Comparison of ENCODE assay signal across 8 mouse cellular contexts in the genomic region with DNA sequence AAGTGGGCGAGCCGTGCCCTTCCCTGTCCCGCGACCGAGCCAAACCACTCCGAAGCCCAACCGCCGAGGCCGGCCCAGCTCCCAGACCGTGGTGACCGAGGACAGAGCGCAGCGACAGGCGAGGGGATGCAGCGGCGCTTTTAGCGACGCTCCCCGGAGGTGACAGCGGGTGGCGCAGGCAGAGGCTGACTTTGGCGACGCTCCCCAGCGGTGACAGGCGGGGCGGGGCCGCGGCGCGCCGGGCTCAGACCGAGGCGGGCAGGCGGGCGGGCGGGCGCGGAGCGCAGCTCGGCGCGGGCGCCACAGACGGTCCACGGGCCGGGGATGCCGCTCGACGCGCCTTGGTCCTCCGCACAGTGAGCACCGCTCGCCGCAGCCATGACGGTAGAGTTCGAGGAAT. TPM values are rescaled to one million over a fixed set of nuclear protein-coding genes. Genes with fewer than 3 reads are reported as not detected.
A peak's percentile ranks its signal among the peaks of the same experiment; 100 is the strongest.
DNase-seq lines count a peak whose midpoint lies in the region; ATAC-seq and TF ChIP-seq lines count a peak whose summit lies in the region.

No protein-coding gene starts in this region.

- DNase-seq in kidney, postnatal 36 days: peak; percentile 80 to 93
- peak; percentile 94 for DNase-seq in lung, embryonic 14.5 days
- DNase-seq in thymus, adult 18-20 months: peak; percentile 64 to 74

- H3K4me2 ChIP-seq in heart, embryonic 16.5 days (ENCODE audit: low read depth, low read length): peak overlapping the region; percentile 93
- peak overlapping the region; percentile 97 for H3K4me2 ChIP-seq in lung, embryonic 14.5 days
- H3K4me2 ChIP-seq in neural tube, embryonic 15.5 days: peak overlapping the region; percentile 97

- H3K36me3 ChIP-seq in E14TG2a.4 (ENCODE audit: insufficient read depth, low read length): peaks cover 47% of the 10 kb centered on the region
- peaks cover 57% of the 10 kb centered on the region for H3K36me3 ChIP-seq in erythroblast, embryonic 14.5 days (ENCODE audit: control insufficient read depth)
- peaks cover 23% of the 10 kb centered on the region for H3K36me3 ChIP-seq in heart, embryonic 16.5 days (ENCODE audit: control insufficient read depth, insufficient read depth)
- H3K36me3 ChIP-seq in lung, embryonic 14.5 days (ENCODE audit: insufficient read depth): peaks cover 46% of the 10 kb centered on the region
- H3K36me3 ChIP-seq in neural tube, embryonic 15.5 days: peaks cover 38% of the 10 kb centered on the region

- peak; percentile 92 for ATAC-seq in heart, embryonic 16.5 days (replicated peaks; ENCODE audit: extremely low read depth, insufficient read depth, low FRiP score)
- peak; percentile 90 for ATAC-seq in lung, embryonic 14.5 days (ENCODE audit: insufficient read depth)
- peak; percentile 91 for ATAC-seq in neural tube, embryonic 15.5 days (ENCODE audit: low FRiP score)

- whole genome bisulfite sequencing in heart, embryonic 16.5 days: under 1% methylated on average over 56 of the region's 56 CpGs
- WGBS in lung, embryonic 14.5 days: 0% methylated on average over 52 of the region's 56 CpGs
- WGBS in neural tube, embryonic 15.5 days: 0% methylated on average over 55 of the region's 56 CpGs

- H3K9ac ChIP-seq in heart, embryonic 16.5 days (ENCODE audit: low read length): peak overlapping the region; percentile 89
- H3K9ac ChIP-seq in lung, embryonic 14.5 days: peak overlapping the region; percentile 80
- peak overlapping the region; percentile 97 for H3K9ac ChIP-seq in neural tube, embryonic 15.5 days (replicated peaks)

- peaks cover 3% of the 10 kb centered on the region; the same call in 1 of the 2 replicates for H3K27me3 ChIP-seq in E14TG2a.4 (ENCODE audit: insufficient read depth, low read length)
- no peaks in the 10 kb centered on the region for H3K27me3 ChIP-seq in erythroblast, embryonic 14.5 days (ENCODE audit: control insufficient read depth)
- no peaks in the 10 kb centered on the region for H3K27me3 ChIP-seq in heart, embryonic 16.5 days (ENCODE audit: control insufficient read depth, insufficient read depth, low read length)
- H3K27me3 ChIP-seq in lung, embryonic 14.5 days (ENCODE audit: insufficient read depth, low read length): no peaks in the 10 kb centered on the region
- no peaks in the 10 kb centered on the region for H3K27me3 ChIP-seq in neural tube, embryonic 15.5 days (replicated peaks)

- H3K9me3 ChIP-seq in E14TG2a.4 (ENCODE audit: low read length): no peaks in the 10 kb centered on the region
- peaks cover 4% of the 10 kb centered on the region for H3K9me3 ChIP-seq in erythroblast, embryonic 14.5 days (ENCODE audit: control insufficient read depth, low read length)
- no peaks in the 10 kb centered on the region for H3K9me3 ChIP-seq in heart, embryonic 16.5 days (replicated peaks; ENCODE audit: control insufficient read depth, low read length)
- no peaks in the 10 kb centered on the region for H3K9me3 ChIP-seq in lung, embryonic 14.5 days (ENCODE audit: low read depth, low read length)
- H3K9me3 ChIP-seq in neural tube, embryonic 15.5 days (replicated peaks): no peaks in the 10 kb centered on the region

- H3K27ac ChIP-seq in brown adipose tissue, adult 24 weeks (replicated peaks; ENCODE audit: low read depth, low read length): peak overlapping the region; percentile 99
- H3K27ac ChIP-seq in heart, embryonic 16.5 days (ENCODE audit: low read length): peak overlapping the region; percentile 97
- H3K27ac ChIP-seq in lung, embryonic 14.5 days (ENCODE audit: low read depth): peak overlapping the region; percentile 92
- H3K27ac ChIP-seq in neural tube, embryonic 15.5 days (replicated peaks): peak overlapping the region; percentile 100

- TF ChIP-seq CTCF in E14TG2a.4 (conservative IDR thresholded peaks at IDR 0.05; ENCODE audit: low read length): no peak
- TF ChIP-seq CTCF in lung, embryonic 14.5 days (IDR thresholded peaks at IDR 0.05; ENCODE audit: low read depth): peak; percentile 49

- peak overlapping the region; percentile 99 for H3K4me3 ChIP-seq in E14TG2a.4 (replicated peaks; ENCODE audit: low read length)
- H3K4me3 ChIP-seq in brown adipose tissue, adult 24 weeks (ENCODE audit: insufficient read depth, low read depth, low read length): peak overlapping the region; percentile 94
- peak overlapping the region; percentile 89 for H3K4me3 ChIP-seq in erythroblast, embryonic 14.5 days (replicated peaks)
- peak overlapping the region; percentile 81 for H3K4me3 ChIP-seq in heart, embryonic 16.5 days (ENCODE audit: low read length)
- peak overlapping the region; percentile 87 for H3K4me3 ChIP-seq in lung, embryonic 14.5 days (ENCODE audit: low read depth, low read length)
- H3K4me3 ChIP-seq in neural tube, embryonic 15.5 days (replicated peaks): peak overlapping the region; percentile 75

- H3K4me1 ChIP-seq in E14TG2a.4 (replicated peaks; ENCODE audit: low read depth, low read length): peaks cover 70% of the 10 kb centered on the region
- H3K4me1 ChIP-seq in brown adipose tissue, adult 24 weeks (ENCODE audit: control insufficient read depth, insufficient read depth, insufficient read length, low read length): peaks cover 32% of the 10 kb centered on the region
- peaks cover 58% of the 10 kb centered on the region for H3K4me1 ChIP-seq in erythroblast, embryonic 14.5 days (ENCODE audit: control insufficient read depth)
- peaks cover 39% of the 10 kb centered on the region for H3K4me1 ChIP-seq in heart, embryonic 16.5 days (ENCODE audit: control insufficient read depth, insufficient read depth, low read length)
- peaks cover 15% of the 10 kb centered on the region for H3K4me1 ChIP-seq in lung, embryonic 14.5 days (ENCODE audit: insufficient read depth)
- H3K4me1 ChIP-seq in neural tube, embryonic 15.5 days: peaks cover 54% of the 10 kb centered on the region

RNA-seq across cellular contexts. Expression of a gene that starts 0.4 kb away (rescaled TPM):
- polyA plus RNA-seq in brown adipose tissue, adult 24 weeks (2012; ENCODE audit: insufficient read depth, insufficient read length, missing spikeins): 2.9 and 5.2 TPM in 2 replicates
- 3.8 and 4.1 TPM in 2 replicates for polyA plus RNA-seq in erythroblast, embryonic 14.5 days (2012)
- 10.1 and 11.6 TPM in 2 replicates for polyA plus RNA-seq in heart, embryonic 16.5 days (2015; fragmentation: Nextera tagmentation; extraction: Ambion mirVana)
- 17.9 and 20.5 TPM in 2 replicates for polyA plus RNA-seq in lung, embryonic 14.5 days (2014; fragmentation: Nextera tagmentation; extraction: Ambion mirVana)
- 57.7 and 70.3 TPM in 2 replicates for polyA plus RNA-seq in neural tube, embryonic 15.5 days (2015; fragmentation: Nextera tagmentation; extraction: Ambion mirVana)

RNA-seq across cellular contexts. Expression of a gene that starts 0.4 kb away (rescaled TPM):
- polyA plus RNA-seq in brown adipose tissue, adult 24 weeks (2012; ENCODE audit: insufficient read depth, insufficient read length, missing spikeins): 5.7 and 7.8 TPM in 2 replicates
- 2.1 and 3.5 TPM in 2 replicates for polyA plus RNA-seq in erythroblast, embryonic 14.5 days (2012)
- polyA plus RNA-seq in heart, embryonic 16.5 days (2015; fragmentation: Nextera tagmentation; extraction: Ambion mirVana): 32.5 and 34.3 TPM in 2 replicates
- polyA plus RNA-seq in lung, embryonic 14.5 days (2014; fragmentation: Nextera tagmentation; extraction: Ambion mirVana): 43.6 and 50.9 TPM in 2 replicates
- polyA plus RNA-seq in neural tube, embryonic 15.5 days (2015; fragmentation: Nextera tagmentation; extraction: Ambion mirVana): 58.5 and 62.7 TPM in 2 replicates

RNA-seq across cellular contexts. Expression of a gene that starts 22.7 kb away (rescaled TPM):
- 12.9 and 15.1 TPM in 2 replicates for polyA plus RNA-seq in brown adipose tissue, adult 24 weeks (2012; ENCODE audit: insufficient read depth, insufficient read length, missing spikeins)
- polyA plus RNA-seq in erythroblast, embryonic 14.5 days (2012): 0.94 and 1.8 TPM in 2 replicates
- polyA plus RNA-seq in heart, embryonic 16.5 days (2015; fragmentation: Nextera tagmentation; extraction: Ambion mirVana): 40.5 and 41.8 TPM in 2 replicates
- 83.6 and 84.7 TPM in 2 replicates for polyA plus RNA-seq in lung, embryonic 14.5 days (2014; fragmentation: Nextera tagmentation; extraction: Ambion mirVana)
- 66.9 and 73.4 TPM in 2 replicates for polyA plus RNA-seq in neural tube, embryonic 15.5 days (2015; fragmentation: Nextera tagmentation; extraction: Ambion mirVana)

RNA-seq across cellular contexts. Expression of a gene that starts 22.8 kb away (rescaled TPM):
- 6.0 and 11.5 TPM in 2 replicates for polyA plus RNA-seq in brown adipose tissue, adult 24 weeks (2012; ENCODE audit: insufficient read depth, insufficient read length, missing spikeins)
- polyA plus RNA-seq in erythroblast, embryonic 14.5 days (2012): 0.17 and 0.55 TPM in 2 replicates
- 9.3 and 9.5 TPM in 2 replicates for polyA plus RNA-seq in heart, embryonic 16.5 days (2015; fragmentation: Nextera tagmentation; extraction: Ambion mirVana)
- 17.1 and 18.4 TPM in 2 replicates for polyA plus RNA-seq in lung, embryonic 14.5 days (2014; fragmentation: Nextera tagmentation; extraction: Ambion mirVana)
- polyA plus RNA-seq in neural tube, embryonic 15.5 days (2015; fragmentation: Nextera tagmentation; extraction: Ambion mirVana): 28.0 and 29.0 TPM in 2 replicates

RNA-seq across cellular contexts. Expression of a gene that starts 28.9 kb away (rescaled TPM):
- not detected in 2 replicates for polyA plus RNA-seq in brown adipose tissue, adult 24 weeks (2012; ENCODE audit: insufficient read depth, insufficient read length, missing spikeins)
- not detected in 2 replicates for polyA plus RNA-seq in erythroblast, embryonic 14.5 days (2012)
- 0.18 and 0.26 TPM in 2 replicates for polyA plus RNA-seq in heart, embryonic 16.5 days (2015; fragmentation: Nextera tagmentation; extraction: Ambion mirVana)
- 0.16 and 0.22 TPM in 2 replicates for polyA plus RNA-seq in lung, embryonic 14.5 days (2014; fragmentation: Nextera tagmentation; extraction: Ambion mirVana)
- polyA plus RNA-seq in neural tube, embryonic 15.5 days (2015; fragmentation: Nextera tagmentation; extraction: Ambion mirVana): 0.36 and 0.46 TPM in 2 replicates

Comparison
In these comparisons a context has a peak if more than half of its experiments do, and no peak if none do; other contexts are left out.
1. Peak in every context shown above with its lines: DNase-seq, ATAC-seq, H3K4me3 ChIP-seq and H3K27ac ChIP-seq.